Mouse (Mus musculus) embryonic facial prominence, embryonic 12.5 days (tissue): ENCODE measurements around the gene Mael. TPM values are rescaled to one million over a fixed set of nuclear protein-coding genes. Genes with fewer than 3 reads are reported as not detected.

Source experiments
- ATAC-seq: fragments of 200-750 bp; cut with Nextera tagmentation; 2 replicates; pipeline ENCODE4 v1.8.0; 2017; ENCODE audit not compliant: insufficient number of reproducible peaks, insufficient read depth, low FRiP score, low TSS enrichment
- H3K27ac ChIP-seq: fragments of 300-500 bp; sonication (generic); 2 replicates; pipeline ENCODE4 v1.5.1; 2016; ENCODE audit warnings: mild to moderate bottlenecking
- H3K27me3 ChIP-seq: fragments of 300-500 bp; sonication (generic); 2 replicates; pipeline ENCODE4 v1.6.1; 2016; ENCODE audit warnings: mild to moderate bottlenecking, moderate library complexity
- H3K36me3 ChIP-seq: fragments of 300-500 bp; sonication (generic); 2 replicates; pipeline ENCODE4 v1.6.1; 2016; ENCODE audit warnings: mild to moderate bottlenecking
- H3K4me1 ChIP-seq: fragments of 300-500 bp; sonication (generic); 2 replicates; pipeline ENCODE4 v1.6.1; 2016
- H3K4me2 ChIP-seq: fragments of 300-500 bp; sonication (generic); replicated peaks from 2 replicates; pipeline ENCODE4 v1.6.1; 2016; ENCODE audit warnings: mild to moderate bottlenecking, moderate library complexity
- H3K4me3 ChIP-seq: fragments of 300-500 bp; sonication (generic); 2 replicates; pipeline ENCODE4 v1.5.1; 2016; ENCODE audit warnings: mild to moderate bottlenecking
- H3K9ac ChIP-seq: fragments of 300-500 bp; sonication (generic); 2 replicates; pipeline ENCODE4 v1.6.1; 2016; ENCODE audit warnings: mild to moderate bottlenecking, moderate library complexity
- H3K9me3 ChIP-seq: fragments of 300-500 bp; sonication (generic); 2 replicates; pipeline ENCODE4 v1.6.1; 2016; ENCODE audit warnings: mild to moderate bottlenecking, moderate library complexity
- WGBS: fragments of 180-500 bp; shearing (Covaris S2); methylation state at CpG from one replicate; pipeline ENCODE4 v1.1.7; 2016; 5-methylcytosine and 5-hydroxymethylcytosine counted together
- polyA plus RNA-seq: library from polyadenylated mRNA; unstranded; fragments of >200 nt; fragmentation: Nextera tagmentation; extraction: Ambion mirVana; gene quantifications from 2 replicates; pipeline ENCODE4 v1.2.1, GENCODE M21; 2016

Gene Mael
- polyA plus RNA-seq, 1 experiment from 2014 or later: 0.10 TPM

- ATAC-seq: no peak
- H3K27me3 ChIP-seq: no peaks in the 10 kb centered on the region
These were observed 34.4 kb downstream of the Mael start for GRCm38 (mm10) chr1:166204171-166204570.

DNA sequence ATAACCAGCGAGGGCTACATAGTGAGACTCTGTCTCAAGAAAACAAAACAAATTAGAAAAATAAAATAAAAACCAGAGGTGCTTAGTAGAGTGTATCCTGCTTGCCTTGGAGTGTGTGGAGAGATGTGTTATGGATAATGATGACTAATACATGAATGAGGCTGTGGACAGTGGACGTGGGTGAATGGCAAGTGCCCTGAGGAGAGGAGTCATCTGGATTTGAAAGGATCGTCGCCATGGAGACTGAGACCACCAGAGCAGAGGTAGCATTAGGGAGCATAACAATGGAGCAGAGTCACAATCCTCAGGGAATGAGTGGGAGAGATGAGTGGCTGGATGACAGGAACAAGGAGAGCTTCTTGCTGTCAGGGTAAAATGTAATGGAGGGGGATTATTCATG lies 48.7 kb downstream of the Mael start:
- no peaks in the 10 kb centered on the region for H3K36me3 ChIP-seq
- no peaks in the 10 kb centered on the region for H3K27me3 ChIP-seq
- H3K4me3 ChIP-seq: no peak overlapping the region
- no peaks in the 10 kb centered on the region for H3K4me1 ChIP-seq
- H3K4me2 ChIP-seq: no peak overlapping the region
- no peak overlapping the region for H3K9ac ChIP-seq
- WGBS: 74% methylated on average over 4 of the region's 4 CpGs
- no peak overlapping the region for H3K27ac ChIP-seq
- no peaks in the 10 kb centered on the region for H3K9me3 ChIP-seq
- ATAC-seq: no peak

More at GRCm38 (mm10) chr1:166204171-166204570, 34.4 kb downstream of the Mael start:
- 29% methylated on average over 5 of the region's 5 CpGs for WGBS
- Histone ChIP-seq H3K9ac (no peak overlapping the region), H3K9me3 (no peaks in the 10 kb centered on the region), H3K36me3 (no peaks in the 10 kb centered on the region), H3K4me1 (no peaks in the 10 kb centered on the region), H3K4me3 (no peak overlapping the region), H3K4me2 (no peak overlapping the region), H3K27ac (no peak overlapping the region)

- WGBS: 92% methylated on average over 5 of the region's 5 CpGs
- no peak overlapping the region for H3K4me3 ChIP-seq
- H3K27ac ChIP-seq: no peak overlapping the region
- no peaks in the 10 kb centered on the region for H3K27me3 ChIP-seq
- no peak for ATAC-seq
- H3K36me3 ChIP-seq: no peaks in the 10 kb centered on the region
- no peak overlapping the region for H3K9ac ChIP-seq
- no peak overlapping the region for H3K4me2 ChIP-seq
- no peaks in the 10 kb centered on the region for H3K9me3 ChIP-seq
- H3K4me1 ChIP-seq: no peaks in the 10 kb centered on the region
These were observed 53.2 kb downstream of the Mael start for GRCm38 (mm10) chr1:166185357-166185756.

DNA sequence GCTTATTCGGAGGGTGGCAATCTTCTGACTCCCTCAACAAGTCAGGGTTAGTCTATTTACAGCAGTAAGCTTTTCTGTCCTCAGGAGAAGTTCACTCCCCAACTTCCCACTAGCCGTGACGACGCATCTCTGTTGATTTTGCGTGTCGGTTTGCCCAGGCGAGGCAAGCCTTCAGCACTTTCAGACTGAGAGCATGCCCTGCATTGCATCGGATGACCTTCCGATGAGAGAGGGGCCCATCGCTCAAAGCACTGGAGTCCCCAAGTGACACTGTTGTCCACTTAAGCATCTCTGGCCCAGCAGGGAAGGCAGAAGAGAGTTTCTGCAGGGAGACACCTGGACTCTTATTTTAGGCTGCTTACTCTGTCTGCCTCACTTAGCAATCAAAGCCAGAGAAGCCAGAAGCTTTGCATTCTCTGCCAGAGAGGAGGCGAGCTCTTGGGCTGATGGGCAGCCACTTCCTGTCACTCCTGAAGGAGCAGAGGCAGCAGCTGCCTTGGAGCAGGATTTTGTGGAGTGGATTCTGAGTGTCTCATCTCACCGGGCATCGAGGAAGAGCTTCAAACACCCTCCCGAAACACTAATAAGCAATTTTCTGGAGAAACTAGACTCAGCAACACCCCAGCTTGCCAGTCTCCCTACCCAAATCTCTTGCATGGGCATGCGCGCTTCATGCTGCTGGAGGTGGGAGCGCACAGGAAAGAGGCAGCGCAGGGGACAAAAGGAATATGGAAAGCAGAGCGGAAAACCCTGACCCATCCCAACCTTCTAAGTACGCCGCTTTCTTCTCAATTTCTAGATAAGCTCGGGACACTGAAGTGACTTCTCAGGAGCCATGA lies 53.9 kb downstream of the Mael start:
- Histone ChIP-seq H3K9me3 (no peaks in the 10 kb centered on the region), H3K36me3 (no peaks in the 10 kb centered on the region), H3K27me3 (no peaks in the 10 kb centered on the region), H3K4me3 (no peak overlapping the region), H3K27ac (no peak overlapping the region), H3K9ac (no peak overlapping the region), H3K4me1 (no peaks in the 10 kb centered on the region), H3K4me2 (no peak overlapping the region)
- 80% methylated on average over 22 of the region's 22 CpGs for WGBS
- no peak for ATAC-seq

DNA sequence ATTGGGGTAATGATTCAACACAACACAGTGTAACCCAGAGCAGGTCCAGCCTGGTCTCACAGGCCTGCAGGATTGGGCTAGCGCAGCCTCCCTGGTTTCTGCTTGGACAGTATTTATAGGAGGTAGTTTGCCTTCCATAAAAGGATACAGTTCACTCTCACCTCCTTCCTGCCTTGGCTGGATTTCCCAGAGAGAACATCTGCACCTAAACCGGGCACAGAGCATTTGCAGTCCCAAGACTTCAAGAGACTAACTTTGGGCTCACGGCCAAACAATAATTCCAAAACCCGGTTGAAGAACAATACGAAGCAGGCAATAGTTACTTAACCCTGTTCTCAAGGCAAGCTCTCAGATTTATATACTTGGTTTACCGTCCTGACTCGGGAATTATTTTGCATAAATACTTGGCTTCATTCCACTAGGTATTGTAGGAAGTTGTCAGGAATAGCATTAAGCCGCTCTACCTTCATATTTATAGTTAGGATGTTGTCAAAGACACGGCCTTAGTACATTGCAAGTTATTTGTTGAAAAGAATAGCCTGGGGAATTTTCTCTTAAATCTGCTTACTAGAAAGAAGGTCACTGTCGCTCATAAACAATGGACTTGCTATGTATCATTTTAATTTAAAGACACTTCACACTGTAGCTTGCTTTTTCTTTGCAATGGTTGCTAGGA lies 55.5 kb downstream of the Mael start:
- Histone ChIP-seq H3K4me2 (no peak overlapping the region), H3K36me3 (no peaks in the 10 kb centered on the region), H3K27me3 (no peaks in the 10 kb centered on the region), H3K4me1 (no peaks in the 10 kb centered on the region), H3K9ac (no peak overlapping the region), H3K27ac (no peak overlapping the region), H3K9me3 (no peaks in the 10 kb centered on the region), H3K4me3 (no peak overlapping the region)
- ATAC-seq: no peak
- 77% methylated on average over 10 of the region's 10 CpGs for WGBS

DNA sequence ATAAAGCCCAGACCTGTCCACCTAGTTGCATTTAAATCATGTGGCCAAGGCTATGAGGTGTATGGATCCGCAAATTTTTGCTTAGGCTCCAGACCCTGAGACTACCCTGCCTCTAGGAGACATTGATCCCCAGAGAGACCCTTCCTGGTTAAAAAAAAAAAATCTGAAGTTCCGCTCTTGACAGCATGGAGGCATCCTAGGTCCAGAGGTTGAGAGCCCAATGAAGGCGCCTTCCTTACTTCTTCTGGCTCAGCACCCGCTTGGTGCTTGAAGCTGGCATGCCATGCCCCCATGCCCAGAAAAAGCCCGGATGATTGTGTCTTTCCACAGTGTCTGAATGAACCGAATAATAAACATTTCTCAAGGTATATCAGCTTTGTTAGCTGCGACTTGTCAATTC lies 57.0 kb downstream of the Mael start:
- Histone ChIP-seq H3K27me3 (no peaks in the 10 kb centered on the region), H3K36me3 (no peaks in the 10 kb centered on the region), H3K4me2 (no peak overlapping the region), H3K27ac (no peak overlapping the region), H3K9me3 (no peaks in the 10 kb centered on the region), H3K4me3 (no peak overlapping the region), H3K9ac (no peak overlapping the region), H3K4me1 (no peaks in the 10 kb centered on the region)
- no peak for ATAC-seq
- 86% methylated on average over 7 of the region's 7 CpGs for whole genome bisulfite sequencing

GRCm38 (mm10) chr1:166173621-166174020 lies 64.9 kb downstream of the Mael start:
- no peak overlapping the region for H3K27ac ChIP-seq
- ATAC-seq: no peak

DNA sequence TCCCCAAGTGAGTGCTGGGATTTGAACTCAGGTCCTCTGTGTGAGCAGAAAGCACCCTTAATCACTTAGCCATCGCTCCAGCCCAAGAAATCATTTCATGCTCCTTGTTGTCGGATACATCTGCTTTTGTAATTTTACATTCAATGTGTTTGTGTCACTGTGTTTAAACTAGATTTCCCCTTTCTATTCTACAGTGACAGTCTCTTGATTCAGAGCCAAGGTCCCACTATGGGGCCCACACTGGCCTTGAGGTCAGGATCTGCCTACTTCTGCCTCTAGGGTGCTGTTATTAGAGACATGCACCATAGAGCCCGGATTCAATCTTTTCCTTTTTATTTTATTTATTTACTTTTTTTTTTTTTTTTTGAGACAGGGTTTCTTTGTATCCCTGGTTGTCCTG lies 65.6 kb downstream of the Mael start:
- no peaks in the 10 kb centered on the region for H3K9me3 ChIP-seq
- no peaks in the 10 kb centered on the region for H3K36me3 ChIP-seq
- H3K27ac ChIP-seq: no peak overlapping the region
- WGBS: 87% methylated on average over 3 of the region's 3 CpGs
- no peaks in the 10 kb centered on the region for H3K4me1 ChIP-seq
- no peak for ATAC-seq
- H3K4me3 ChIP-seq: no peak overlapping the region
- no peak overlapping the region for H3K9ac ChIP-seq
- no peaks in the 10 kb centered on the region for H3K27me3 ChIP-seq
- H3K4me2 ChIP-seq: no peak overlapping the region

More at GRCm38 (mm10) chr1:166173621-166174020, 64.9 kb downstream of the Mael start:
- Histone ChIP-seq H3K27me3 (no peaks in the 10 kb centered on the region), H3K36me3 (no peaks in the 10 kb centered on the region), H3K9ac (no peak overlapping the region), H3K4me2 (no peak overlapping the region), H3K4me3 (no peak overlapping the region), H3K4me1 (no peaks in the 10 kb centered on the region), H3K9me3 (no peaks in the 10 kb centered on the region)
- 78% methylated on average over 9 of the region's 9 CpGs for WGBS

GRCm38 (mm10) chr1:166170852-166171251 lies 67.7 kb downstream of the Mael start:
- Histone ChIP-seq H3K4me3 (no peak overlapping the region), H3K9me3 (no peaks in the 10 kb centered on the region), H3K4me1 (no peaks in the 10 kb centered on the region), H3K27me3 (no peaks in the 10 kb centered on the region), H3K27ac (no peak overlapping the region), H3K4me2 (no peak overlapping the region), H3K9ac (no peak overlapping the region), H3K36me3 (no peaks in the 10 kb centered on the region)
- ATAC-seq: no peak
- WGBS: 93% methylated on average over 12 of the region's 12 CpGs

- Histone ChIP-seq H3K9ac (no peak overlapping the region), H3K4me1 (no peaks in the 10 kb centered on the region), H3K9me3 (no peaks in the 10 kb centered on the region), H3K4me2 (no peak overlapping the region), H3K27me3 (no peaks in the 10 kb centered on the region), H3K36me3 (no peaks in the 10 kb centered on the region), H3K4me3 (no peak overlapping the region), H3K27ac (no peak overlapping the region)
- 87% methylated on average over 7 of the region's 7 CpGs for WGBS
- ATAC-seq: no peak
These were observed 68.8 kb downstream of the Mael start for GRCm38 (mm10) chr1:166169713-166170112.

GRCm38 (mm10) chr1:166168017-166168416 lies 70.5 kb downstream of the Mael start:
- Histone ChIP-seq H3K9me3 (no peaks in the 10 kb centered on the region), H3K27ac (no peak overlapping the region), H3K4me1 (no peaks in the 10 kb centered on the region), H3K4me3 (no peak overlapping the region), H3K36me3 (no peaks in the 10 kb centered on the region), H3K4me2 (no peak overlapping the region), H3K9ac (no peak overlapping the region), H3K27me3 (no peaks in the 10 kb centered on the region)
- WGBS: 95% methylated on average over 7 of the region's 7 CpGs
- no peak for ATAC-seq

- ATAC-seq: no peak
- H3K4me1 ChIP-seq: no peaks in the 10 kb centered on the region
- no peak overlapping the region for H3K4me2 ChIP-seq
- H3K27ac ChIP-seq: no peak overlapping the region
- no peaks in the 10 kb centered on the region for H3K9me3 ChIP-seq
- WGBS: 79% methylated on average over 4 of the region's 4 CpGs
- H3K36me3 ChIP-seq: no peaks in the 10 kb centered on the region
- H3K9ac ChIP-seq: no peak overlapping the region
- H3K27me3 ChIP-seq: no peaks in the 10 kb centered on the region
- no peak overlapping the region for H3K4me3 ChIP-seq
These were observed 71.1 kb downstream of the Mael start for GRCm38 (mm10) chr1:166167405-166167804.
